Mouse (Mus musculus) hindbrain, embryonic 13.5 days (tissue): ENCODE measurements around the gene Pde4d. TPM values are rescaled to one million over a fixed set of nuclear protein-coding genes. Genes with fewer than 3 reads are reported as not detected.

Experiments used
- ATAC-seq: fragments of 200-750 bp; cut with Nextera tagmentation; 2 replicates; pipeline ENCODE4 v1.8.0; 2017; ENCODE audit warnings: moderate TSS enrichment; ENCODE audit not compliant: low FRiP score
- H3K27ac ChIP-seq: fragments of 300-500 bp; sonication (generic); 2 replicates; pipeline ENCODE4 v1.5.1; 2015; ENCODE audit warnings: inconsistent platforms, mild to moderate bottlenecking, moderate library complexity
- H3K27me3 ChIP-seq: fragments of 300-500 bp; sonication (generic); 2 replicates; pipeline ENCODE4 v1.6.1; 2015; ENCODE audit warnings: mild to moderate bottlenecking, inconsistent platforms
- H3K36me3 ChIP-seq: fragments of 300-500 bp; sonication (generic); 2 replicates; pipeline ENCODE4 v1.6.1; 2015; ENCODE audit warnings: mild to moderate bottlenecking, inconsistent platforms
- H3K4me1 ChIP-seq: fragments of 300-500 bp; sonication (generic); replicated peaks from 2 replicates; pipeline ENCODE4 v1.6.1; 2015; ENCODE audit warnings: inconsistent platforms
- H3K4me2 ChIP-seq: fragments of 300-500 bp; sonication (generic); 2 replicates; pipeline ENCODE4 v1.6.1; 2015; ENCODE audit warnings: inconsistent platforms, mild to moderate bottlenecking, moderate library complexity
- H3K4me3 ChIP-seq: fragments of 300-500 bp; sonication (generic); 2 replicates; pipeline ENCODE4 v1.5.1; 2015; ENCODE audit warnings: mild to moderate bottlenecking, inconsistent platforms
- H3K9ac ChIP-seq: fragments of 300-500 bp; sonication (generic); 2 replicates; pipeline ENCODE4 v1.6.1; 2015; ENCODE audit warnings: mild to moderate bottlenecking, inconsistent platforms
- H3K9me3 ChIP-seq: fragments of 300-500 bp; sonication (generic); 2 replicates; pipeline ENCODE4 v1.6.1; 2016; ENCODE audit warnings: inconsistent platforms
- WGBS: fragments of 180-500 bp; shearing (Covaris S2); methylation state at CpG from one replicate; pipeline ENCODE4 v1.1.7; 2015; 5-methylcytosine and 5-hydroxymethylcytosine counted together
- polyA plus RNA-seq: library from polyadenylated mRNA; unstranded; fragments of >200 nt; fragmentation: Nextera tagmentation; extraction: Ambion mirVana; gene quantifications from 2 replicates; pipeline ENCODE4 v1.2.1, GENCODE M21; 2015

The Pde4d gene
- polyA plus RNA-seq, 1 experiment from 2014 or later, result 18.6 TPM

GRCm38 (mm10) chr13:108448348-108448931 is 1.3 kb upstream of the Pde4d start:
- no peak for ATAC-seq
- Histone ChIP-seq H3K4me2 (no peak overlapping the region), H3K4me1 (no peaks in the 10 kb centered on the region), H3K27me3 (no peaks in the 10 kb centered on the region), H3K4me3 (no peak overlapping the region), H3K27ac (no peak overlapping the region), H3K9me3 (no peaks in the 10 kb centered on the region), H3K36me3 (no peaks in the 10 kb centered on the region), H3K9ac (no peak overlapping the region)
- 86% methylated on average over 11 of the region's 11 CpGs for WGBS

- H3K4me3 ChIP-seq, result no peak overlapping the region
- no peak for ATAC-seq
- no peak overlapping the region for H3K9ac ChIP-seq
- no peaks in the 10 kb centered on the region for H3K36me3 ChIP-seq
- 91% methylated on average over 2 of the region's 2 CpGs for WGBS
- H3K27me3 ChIP-seq, result no peaks in the 10 kb centered on the region
- no peaks in the 10 kb centered on the region for H3K4me1 ChIP-seq
- H3K4me2 ChIP-seq, result no peak overlapping the region
- no peak overlapping the region for H3K27ac ChIP-seq
- no peaks in the 10 kb centered on the region for H3K9me3 ChIP-seq
Measured at GRCm38 (mm10) chr13:108451122-108451521, 1.4 kb downstream of the Pde4d start.

- Histone ChIP-seq H3K4me2 (no peak overlapping the region), H3K27ac (no peak overlapping the region), H3K27me3 (no peaks in the 10 kb centered on the region), H3K9ac (no peak overlapping the region), H3K4me3 (no peak overlapping the region), H3K9me3 (no peaks in the 10 kb centered on the region), H3K36me3 (no peaks in the 10 kb centered on the region), H3K4me1 (no peaks in the 10 kb centered on the region)
- 82% methylated on average over 6 of the region's 6 CpGs for WGBS
- ATAC-seq, result no peak
Measured at GRCm38 (mm10) chr13:108453064-108453919, 3.5 kb downstream of the Pde4d start.

GRCm38 (mm10) chr13:108462518-108462917 is 12.8 kb downstream of the Pde4d start:
- H3K27ac ChIP-seq, result no peak overlapping the region
- no peaks in the 10 kb centered on the region for H3K4me1 ChIP-seq
- H3K4me2 ChIP-seq, result no peak overlapping the region
- no peak overlapping the region for H3K4me3 ChIP-seq
- no peaks in the 10 kb centered on the region for H3K36me3 ChIP-seq
- WGBS, result 96% methylated on average over 5 of the region's 5 CpGs
- no peak for ATAC-seq
- no peaks in the 10 kb centered on the region for H3K27me3 ChIP-seq
- H3K9ac ChIP-seq, result no peak overlapping the region
- no peaks in the 10 kb centered on the region for H3K9me3 ChIP-seq

- ATAC-seq, result no peak
- H3K9me3 ChIP-seq, result no peaks in the 10 kb centered on the region
- H3K4me2 ChIP-seq, result no peak overlapping the region
- H3K9ac ChIP-seq, result no peak overlapping the region
- H3K4me1 ChIP-seq, result no peaks in the 10 kb centered on the region
- H3K36me3 ChIP-seq, result no peaks in the 10 kb centered on the region
- H3K27me3 ChIP-seq, result no peaks in the 10 kb centered on the region
- H3K27ac ChIP-seq, result no peak overlapping the region
- H3K4me3 ChIP-seq, result no peak overlapping the region
Measured at GRCm38 (mm10) chr13:108465755-108466154, 16.0 kb downstream of the Pde4d start.

- Histone ChIP-seq H3K9ac (no peak overlapping the region), H3K36me3 (no peaks in the 10 kb centered on the region), H3K4me1 (no peaks in the 10 kb centered on the region), H3K9me3 (no peaks in the 10 kb centered on the region), H3K4me2 (no peak overlapping the region), H3K27me3 (no peaks in the 10 kb centered on the region), H3K27ac (no peak overlapping the region), H3K4me3 (no peak overlapping the region)
- WGBS, result 82% methylated on average over 1 of the region's 1 CpGs
- no peak for ATAC-seq
Measured at GRCm38 (mm10) chr13:108467046-108467445, 17.3 kb downstream of the Pde4d start.

- WGBS, result 97% methylated on average over 3 of the region's 3 CpGs
- no peaks in the 10 kb centered on the region for H3K27me3 ChIP-seq
- ATAC-seq, result no peak
Measured at GRCm38 (mm10) chr13:108480451-108480850, 30.7 kb downstream of the Pde4d start.

GRCm38 (mm10) chr13:108485036-108485435 is 35.3 kb downstream of the Pde4d start:
- Histone ChIP-seq H3K4me1 (no peaks in the 10 kb centered on the region), H3K9ac (no peak overlapping the region), H3K27me3 (no peaks in the 10 kb centered on the region), H3K4me2 (no peak overlapping the region), H3K27ac (no peak overlapping the region), H3K36me3 (no peaks in the 10 kb centered on the region), H3K9me3 (no peaks in the 10 kb centered on the region), H3K4me3 (no peak overlapping the region)
- WGBS, result 91% methylated on average over 6 of the region's 6 CpGs
- ATAC-seq, result no peak

More at GRCm38 (mm10) chr13:108480451-108480850, 30.7 kb downstream of the Pde4d start:
- Histone ChIP-seq H3K9ac (no peak overlapping the region), H3K4me3 (no peak overlapping the region), H3K4me2 (no peak overlapping the region), H3K4me1 (no peaks in the 10 kb centered on the region), H3K36me3 (no peaks in the 10 kb centered on the region), H3K27ac (no peak overlapping the region), H3K9me3 (no peaks in the 10 kb centered on the region)

GRCm38 (mm10) chr13:108487066-108487465 is 37.3 kb downstream of the Pde4d start:
- no peak overlapping the region for H3K4me2 ChIP-seq
- H3K27ac ChIP-seq, result no peak overlapping the region
- H3K36me3 ChIP-seq, result no peaks in the 10 kb centered on the region
- WGBS, result 93% methylated on average over 3 of the region's 3 CpGs
- ATAC-seq, result no peak
- no peak overlapping the region for H3K4me3 ChIP-seq
- H3K4me1 ChIP-seq, result no peaks in the 10 kb centered on the region
- no peak overlapping the region for H3K9ac ChIP-seq
- no peaks in the 10 kb centered on the region for H3K9me3 ChIP-seq
- H3K27me3 ChIP-seq, result no peaks in the 10 kb centered on the region

- H3K36me3 ChIP-seq, result no peaks in the 10 kb centered on the region
- H3K4me2 ChIP-seq, result no peak overlapping the region
- H3K27me3 ChIP-seq, result no peaks in the 10 kb centered on the region
- no peak overlapping the region for H3K4me3 ChIP-seq
- no peaks in the 10 kb centered on the region for H3K4me1 ChIP-seq
- no peak for ATAC-seq
- no peaks in the 10 kb centered on the region for H3K9me3 ChIP-seq
- no peak overlapping the region for H3K9ac ChIP-seq
- no peak overlapping the region for H3K27ac ChIP-seq
Measured at GRCm38 (mm10) chr13:108489825-108490224, 40.1 kb downstream of the Pde4d start.

- H3K27me3 ChIP-seq, result no peaks in the 10 kb centered on the region
- H3K27ac ChIP-seq, result no peak overlapping the region
- no peak overlapping the region for H3K4me2 ChIP-seq
- no peak overlapping the region for H3K9ac ChIP-seq
- no peak overlapping the region for H3K4me3 ChIP-seq
- no peak for ATAC-seq
- 84% methylated on average over 2 of the region's 2 CpGs for WGBS
- no peaks in the 10 kb centered on the region for H3K4me1 ChIP-seq
- H3K9me3 ChIP-seq, result no peaks in the 10 kb centered on the region
- no peaks in the 10 kb centered on the region for H3K36me3 ChIP-seq
Measured at GRCm38 (mm10) chr13:108490872-108491271, 41.1 kb downstream of the Pde4d start.

GRCm38 (mm10) chr13:108492886-108493285 is 43.1 kb downstream of the Pde4d start:
- Histone ChIP-seq H3K4me3 (no peak overlapping the region), H3K9me3 (no peaks in the 10 kb centered on the region), H3K27me3 (no peaks in the 10 kb centered on the region), H3K4me1 (no peaks in the 10 kb centered on the region), H3K4me2 (no peak overlapping the region), H3K36me3 (no peaks in the 10 kb centered on the region), H3K27ac (no peak overlapping the region), H3K9ac (no peak overlapping the region)
- no peak for ATAC-seq

GRCm38 (mm10) chr13:108494365-108494764 is 44.6 kb downstream of the Pde4d start:
- no peaks in the 10 kb centered on the region for H3K36me3 ChIP-seq
- no peaks in the 10 kb centered on the region for H3K4me1 ChIP-seq
- no peak overlapping the region for H3K4me3 ChIP-seq
- H3K27me3 ChIP-seq, result no peaks in the 10 kb centered on the region
- H3K9me3 ChIP-seq, result no peaks in the 10 kb centered on the region
- ATAC-seq, result no peak
- no peak overlapping the region for H3K27ac ChIP-seq
- no peak overlapping the region for H3K4me2 ChIP-seq
- 73% methylated on average over 2 of the region's 2 CpGs for WGBS
- H3K9ac ChIP-seq, result no peak overlapping the region
